Mouse (Mus musculus): ENCODE results near the gene F11r. TPM values are rescaled to one million over a fixed set of nuclear protein-coding genes. Genes with fewer than 3 reads are reported as not detected.
A peak's percentile ranks its signal among the peaks of the same experiment; 100 is the strongest.

Gene F11r
- total RNA-seq (2022), result 10 to 100 TPM; 26.4 to 53.3 (median 39.5) TPM

DNA sequence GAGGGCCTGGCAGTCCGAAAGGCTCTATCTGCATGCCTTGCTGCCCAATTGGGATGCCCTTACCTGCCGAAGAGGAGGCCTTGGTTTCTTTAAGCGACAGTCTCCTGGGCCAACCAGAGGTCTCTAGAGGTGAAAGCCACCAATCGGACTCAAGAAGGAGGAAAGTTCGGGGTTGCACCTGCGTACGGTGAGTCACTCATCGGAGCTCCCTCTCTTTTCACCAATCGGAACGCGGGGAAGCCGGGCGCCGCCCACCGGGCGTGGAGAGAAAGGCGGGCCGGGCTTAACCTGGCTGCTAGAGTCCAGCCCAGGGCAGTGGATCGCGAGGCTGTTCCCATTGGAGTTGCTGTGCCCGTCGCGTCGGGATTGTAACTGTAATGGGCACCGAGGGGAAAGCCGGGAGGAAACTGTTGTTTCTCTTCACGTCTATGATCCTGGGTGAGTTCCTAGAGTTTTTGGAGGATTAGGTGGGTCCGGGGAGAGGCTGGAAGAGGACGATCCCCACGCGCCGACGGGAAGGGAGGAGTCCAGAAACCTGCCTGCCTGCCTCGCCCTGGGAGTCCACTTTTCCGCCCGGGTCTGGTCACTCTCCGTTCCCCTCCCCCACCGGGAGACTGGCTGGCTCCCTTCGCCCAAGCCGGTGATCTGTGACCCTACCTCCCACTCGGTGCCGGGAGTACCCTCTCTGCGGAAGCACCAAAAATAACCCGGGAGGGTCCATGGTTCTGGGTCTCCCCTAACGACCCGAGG lies at the start of gene F11r:
F11r (plus strand) TSS at position 272 of the 750 bp plus-strand sequence.
- DNase-seq, result peak; percentile 80

DNA sequence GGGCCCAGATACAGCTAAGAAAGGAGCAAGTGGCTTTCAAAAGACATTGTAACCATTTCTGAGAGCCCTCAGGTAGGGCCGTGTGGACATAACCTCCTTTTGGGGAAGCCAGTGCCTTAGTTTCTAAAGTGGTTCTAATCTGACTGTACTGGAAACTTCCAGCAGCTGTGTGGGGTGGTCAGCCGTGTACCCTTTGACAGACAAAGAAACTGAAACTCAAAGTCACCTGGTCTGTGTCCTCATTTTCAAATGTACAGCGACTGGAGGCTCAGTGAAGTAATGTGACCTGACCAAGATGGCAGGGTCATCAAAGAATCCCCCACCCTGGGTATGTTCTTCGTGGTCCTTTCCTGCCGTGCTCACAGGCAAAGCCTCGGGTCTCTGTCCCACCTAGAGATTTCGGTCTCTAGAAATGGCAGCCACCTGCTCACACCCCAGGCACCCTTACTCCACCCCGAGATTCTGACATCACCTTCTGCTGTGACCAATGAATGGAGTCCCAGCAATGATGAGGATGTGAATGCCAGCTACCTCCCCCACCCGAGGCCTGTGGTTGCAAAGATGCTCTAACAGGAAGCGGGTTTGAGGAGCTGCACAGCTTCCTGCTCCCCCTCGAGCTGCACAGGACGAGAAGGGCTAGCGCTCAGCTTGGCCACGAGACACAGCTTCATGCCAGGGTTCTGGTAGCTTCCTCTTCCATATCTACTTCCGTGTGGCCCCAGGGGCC lies 48.8 kb upstream of the F11r start, which contains the start of gene Arhgap30:
Arhgap30 (plus strand) TSS at position 579 of the 727 bp plus-strand sequence.
- peak; percentile 32 for DNase-seq

DNA sequence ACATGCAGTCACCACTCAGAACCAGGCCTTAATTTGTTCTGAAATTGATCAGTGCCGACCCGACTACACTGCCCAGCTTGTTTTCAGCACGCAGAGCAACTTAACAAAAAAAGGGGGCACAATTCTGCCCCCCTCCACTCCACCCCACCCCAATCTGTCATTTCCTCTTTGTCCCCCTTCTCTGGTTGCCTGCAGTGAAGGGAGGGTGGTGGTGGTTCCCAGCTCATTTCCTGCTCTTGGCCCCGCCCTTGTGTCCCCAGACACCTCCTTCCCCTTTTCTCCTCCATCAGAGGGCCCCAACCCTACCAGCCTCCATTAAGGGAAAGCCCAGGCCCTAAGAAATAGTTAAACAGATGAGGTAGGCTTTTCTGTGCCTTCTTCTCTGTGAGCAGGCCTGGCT lies 47.2 kb upstream of the F11r start:
- no peak for DNase-seq

- DNase-seq, result no peak
Observed at GRCm38 (mm10) chr1:171401821-171402220, 35.5 kb upstream of the F11r start.

- no peak for DNase-seq
Observed at GRCm38 (mm10) chr1:171402991-171403390, 34.3 kb upstream of the F11r start.

- no peak for DNase-seq
Observed at GRCm38 (mm10) chr1:171407263-171407662, 30.1 kb upstream of the F11r start.

DNA sequence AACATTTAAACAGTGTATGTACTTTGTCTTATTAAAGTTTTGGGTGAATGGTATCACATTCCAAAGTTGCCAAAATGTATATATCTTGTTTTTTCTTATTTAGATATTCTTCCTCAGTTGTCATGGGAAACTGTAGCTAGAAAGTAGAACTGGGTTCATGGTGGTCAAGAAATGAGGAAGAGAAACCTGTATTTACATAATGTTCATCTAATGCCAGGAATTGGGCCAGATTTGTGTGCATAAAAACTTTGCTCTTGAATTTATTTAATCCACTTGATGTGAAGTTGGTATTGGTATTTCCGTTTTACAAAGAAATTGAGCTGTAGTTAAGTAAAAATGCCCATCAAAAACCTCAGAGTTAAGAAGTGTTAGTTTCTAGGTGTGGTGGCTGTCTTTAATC lies 27.1 kb upstream of the F11r start:
- no peak for DNase-seq

DNA sequence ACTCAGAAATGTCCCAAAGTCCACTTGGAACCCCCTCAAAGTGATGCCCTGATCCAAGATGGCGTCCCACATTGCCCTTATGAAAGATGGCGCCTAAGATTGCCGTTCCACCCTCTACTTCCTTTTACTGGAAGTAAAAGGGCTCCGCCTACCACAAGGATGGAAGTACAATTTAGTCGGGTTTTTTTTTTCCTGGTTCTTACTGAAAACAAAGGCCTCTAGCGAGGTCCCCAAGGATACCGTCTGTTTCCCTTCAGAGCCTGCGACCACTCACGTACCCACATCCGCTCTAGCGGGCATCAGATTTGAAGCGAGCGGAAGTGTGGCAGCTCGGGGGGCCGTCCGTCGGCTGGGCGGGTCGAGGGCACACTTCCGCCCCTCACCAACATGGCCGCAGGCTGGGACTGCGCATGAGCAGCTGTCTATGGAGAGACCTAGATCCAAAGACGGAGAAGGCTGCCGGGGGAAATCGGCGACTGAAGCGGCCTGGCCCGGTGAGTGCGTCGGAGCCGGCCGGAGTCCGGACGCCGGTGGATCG lies 26.3 kb upstream of the F11r start, which contains the start of gene Usf1:
Usf1 (plus strand) TSS at position 367 of the 538 bp plus-strand sequence.
- DNase-seq, result peak; percentile 92

DNA sequence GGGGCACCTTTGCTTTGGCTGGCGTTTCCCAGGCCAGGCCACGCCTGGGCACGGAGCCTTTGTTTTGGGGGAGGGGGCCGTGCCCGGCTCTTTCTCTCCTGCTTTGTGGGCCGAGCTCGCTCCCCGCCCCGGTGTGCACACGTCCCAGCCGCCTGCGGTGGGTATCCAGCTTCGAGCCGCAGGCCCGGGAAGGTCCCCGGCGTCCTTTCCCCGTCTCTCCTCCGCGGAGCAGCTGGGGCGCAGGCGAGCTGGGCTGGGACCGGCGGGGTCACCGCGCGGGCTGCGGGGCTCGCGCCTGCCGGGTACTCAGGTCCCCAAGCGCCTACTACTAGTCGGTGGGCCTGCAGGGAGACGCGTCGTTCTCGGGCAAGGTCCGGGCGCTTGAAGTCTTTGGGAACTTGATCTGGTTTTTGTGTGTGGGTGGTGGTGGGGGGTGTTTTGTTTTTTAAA lies 25.8 kb upstream of the F11r start:
- DNase-seq, result no peak

DNA sequence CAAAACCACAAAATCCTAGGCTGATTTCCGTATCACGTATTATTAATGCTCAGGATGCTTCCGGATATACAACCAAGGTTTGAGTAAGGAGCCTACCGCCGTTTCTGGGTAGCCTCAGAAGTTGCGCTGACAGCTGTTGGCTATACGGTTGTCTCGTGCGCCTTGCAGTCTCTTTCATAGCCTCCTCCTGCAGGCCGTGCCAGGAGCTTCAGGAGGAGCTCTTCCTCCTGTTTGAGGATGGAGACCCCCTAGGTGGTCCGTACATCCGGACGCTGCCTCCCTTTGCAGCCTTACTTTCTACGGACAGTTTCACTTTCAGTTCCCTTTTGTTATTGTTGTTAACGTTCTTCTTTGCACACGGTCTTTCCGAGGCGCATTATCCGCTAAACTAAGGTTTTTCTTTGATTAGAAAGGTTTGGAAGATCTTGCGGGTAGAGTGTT lies 25.3 kb upstream of the F11r start:
- DNase-seq, result no peak

- DNase-seq, result no peak
Observed at GRCm38 (mm10) chr1:171412446-171412845, 24.9 kb upstream of the F11r start.

DNA sequence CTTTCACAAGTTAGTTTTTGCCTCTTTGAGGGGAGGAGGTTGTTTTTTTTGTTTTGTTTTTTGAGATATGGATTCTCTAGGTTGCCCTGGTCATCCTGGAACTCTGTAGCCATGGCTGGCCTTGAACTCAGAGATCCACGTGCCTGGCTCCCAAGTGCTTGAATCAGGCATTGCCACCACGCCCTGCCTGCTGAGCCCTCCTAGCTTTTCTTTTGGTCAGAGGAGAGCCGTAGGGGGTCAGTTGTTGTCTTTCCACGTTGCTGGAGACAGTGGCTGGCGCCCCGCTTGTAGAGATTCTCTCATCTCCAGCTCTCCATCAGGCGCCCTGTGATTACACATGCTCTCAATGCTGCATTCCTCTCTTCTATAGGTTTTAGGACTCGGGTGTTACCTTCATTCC lies 23.7 kb upstream of the F11r start:
- DNase-seq, result no peak

GRCm38 (mm10) chr1:171418660-171419059 lies 18.7 kb upstream of the F11r start, which contains the start of gene Tstd1:
Gene Tstd1, plus strand, starts transcription at chr1:171418872.
- DNase-seq, result no peak

GRCm38 (mm10) chr1:171419291-171419882 lies 17.9 kb upstream of the F11r start:
- no peak for DNase-seq

DNA sequence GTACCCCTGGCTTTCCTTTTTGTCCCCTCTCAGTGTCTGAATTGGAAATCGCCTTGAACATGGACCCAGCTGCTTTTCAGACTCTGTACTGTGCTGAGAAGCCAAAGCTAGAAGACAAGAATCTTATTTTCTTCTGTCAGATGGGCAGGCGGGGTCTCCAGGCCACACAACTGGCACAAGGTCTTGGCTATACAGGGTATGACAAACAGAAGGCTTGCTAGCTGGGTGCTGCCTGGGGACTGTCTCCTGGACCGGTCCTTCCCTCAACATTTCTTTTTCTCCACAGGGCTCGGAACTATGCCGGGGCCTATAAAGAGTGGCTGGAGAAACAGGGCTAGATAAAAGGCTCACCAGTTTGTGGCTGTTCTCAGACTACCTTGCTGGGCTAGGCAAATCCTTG lies 17.4 kb upstream of the F11r start:
- no peak for DNase-seq

DNA sequence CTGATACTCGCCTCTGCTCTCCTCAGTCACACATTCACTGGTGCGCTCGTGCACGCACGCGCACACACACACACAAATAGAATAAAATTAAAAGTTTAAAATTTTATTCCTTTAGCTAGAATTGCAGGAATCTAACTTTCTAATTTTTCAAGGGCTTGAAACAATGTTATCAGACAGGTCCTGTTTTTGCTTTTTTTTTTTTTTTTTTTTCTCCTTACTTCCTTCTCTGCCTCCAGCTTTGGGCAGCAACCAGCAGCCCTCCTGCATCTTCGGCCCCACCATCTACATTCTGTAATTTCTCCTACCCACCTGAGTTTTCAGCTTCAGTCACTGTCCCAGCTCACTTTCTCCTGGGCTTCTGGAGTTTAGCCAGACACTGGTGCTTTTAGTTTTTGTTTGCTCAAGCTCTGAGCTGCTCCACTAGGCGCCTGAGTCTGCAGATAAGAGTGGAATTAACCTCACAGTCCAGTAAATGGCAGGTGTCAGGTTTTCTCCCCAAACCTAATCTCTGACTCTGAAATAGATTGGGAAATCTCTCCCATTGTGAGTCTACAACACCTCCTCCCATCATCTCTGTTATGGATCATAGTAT lies 14.7 kb upstream of the F11r start:
- no peak for DNase-seq

DNA sequence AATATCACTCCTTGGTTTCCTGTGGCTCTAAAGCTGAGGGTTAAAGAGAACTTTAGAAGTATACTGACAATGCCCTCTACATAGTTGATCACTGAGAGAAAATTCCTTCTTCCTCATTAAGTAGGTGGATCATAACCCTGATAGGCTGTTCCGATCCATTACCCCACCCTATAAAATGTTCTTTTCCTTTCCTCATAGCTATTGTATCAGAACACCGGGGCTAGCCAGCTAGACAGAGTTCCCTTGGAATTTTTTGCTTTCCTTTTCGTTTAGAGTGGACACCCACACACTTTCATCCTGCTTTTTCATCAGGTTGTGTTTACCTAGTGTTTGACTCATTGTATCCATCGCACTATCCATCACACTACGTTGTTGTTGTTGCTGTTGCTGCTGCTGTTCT lies 12.7 kb upstream of the F11r start:
- no peak for DNase-seq

DNA sequence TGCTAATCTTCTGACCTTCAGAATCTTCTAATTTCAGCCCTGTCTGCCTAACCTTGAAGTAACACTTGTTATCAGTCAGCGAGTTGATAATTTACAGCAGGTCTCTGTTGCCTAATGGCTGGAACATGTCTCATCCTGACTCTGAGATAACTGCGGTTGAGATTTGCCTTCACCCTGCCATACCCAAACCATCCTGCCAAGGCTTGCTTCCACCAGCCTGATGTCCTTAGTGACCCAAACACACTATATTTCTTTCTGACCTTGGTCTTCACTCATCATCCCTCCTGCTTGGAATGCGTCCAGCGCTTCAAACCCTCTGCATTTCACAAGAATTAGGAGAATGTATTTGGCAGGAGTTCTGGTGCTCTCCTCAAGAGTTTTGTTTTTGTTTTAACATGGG lies 12.2 kb upstream of the F11r start:
- DNase-seq, result peak; percentile 87

DNA sequence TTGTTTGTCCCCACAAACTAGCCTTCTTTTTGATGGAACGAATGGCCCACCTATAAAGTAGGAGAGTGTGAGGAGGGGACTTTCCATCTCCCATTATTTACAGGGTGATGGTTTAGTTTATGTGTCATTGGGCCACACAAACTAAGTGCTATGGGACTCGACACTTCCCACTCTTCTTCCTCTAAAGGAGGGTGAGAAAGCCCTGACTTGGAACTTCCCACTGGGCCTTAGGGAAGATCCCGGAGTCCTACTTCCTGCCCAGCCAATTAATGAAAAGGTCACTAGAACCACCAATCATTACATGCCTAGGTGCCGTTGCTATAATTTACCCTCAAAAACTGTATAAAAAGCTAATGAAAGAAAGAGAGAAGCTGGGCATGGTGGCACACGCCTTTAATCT lies 5.2 kb upstream of the F11r start:
- no peak for DNase-seq

GRCm38 (mm10) chr1:171435288-171435814 lies 2.0 kb upstream of the F11r start:
- no peak for DNase-seq

DNA sequence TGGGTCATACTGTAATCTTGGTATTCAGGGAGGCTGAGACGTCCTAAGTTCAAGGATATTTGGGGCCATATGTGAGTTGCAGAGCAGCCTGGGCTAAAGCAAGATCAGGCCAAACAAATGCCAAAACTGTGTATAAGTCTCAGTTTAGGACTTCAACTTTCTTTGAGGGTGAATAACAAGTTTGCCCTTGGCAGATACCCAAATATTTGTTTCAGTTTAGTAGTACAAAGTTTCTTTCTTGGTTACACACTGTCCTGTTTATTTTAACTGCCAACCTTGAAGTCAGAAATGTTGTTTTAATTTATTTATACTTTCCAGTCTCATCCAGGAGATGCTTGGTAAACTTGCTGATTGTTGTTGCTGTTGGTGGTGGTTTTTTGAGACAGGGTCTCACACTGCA lies 1.4 kb upstream of the F11r start:
- no peak for DNase-seq

DNA sequence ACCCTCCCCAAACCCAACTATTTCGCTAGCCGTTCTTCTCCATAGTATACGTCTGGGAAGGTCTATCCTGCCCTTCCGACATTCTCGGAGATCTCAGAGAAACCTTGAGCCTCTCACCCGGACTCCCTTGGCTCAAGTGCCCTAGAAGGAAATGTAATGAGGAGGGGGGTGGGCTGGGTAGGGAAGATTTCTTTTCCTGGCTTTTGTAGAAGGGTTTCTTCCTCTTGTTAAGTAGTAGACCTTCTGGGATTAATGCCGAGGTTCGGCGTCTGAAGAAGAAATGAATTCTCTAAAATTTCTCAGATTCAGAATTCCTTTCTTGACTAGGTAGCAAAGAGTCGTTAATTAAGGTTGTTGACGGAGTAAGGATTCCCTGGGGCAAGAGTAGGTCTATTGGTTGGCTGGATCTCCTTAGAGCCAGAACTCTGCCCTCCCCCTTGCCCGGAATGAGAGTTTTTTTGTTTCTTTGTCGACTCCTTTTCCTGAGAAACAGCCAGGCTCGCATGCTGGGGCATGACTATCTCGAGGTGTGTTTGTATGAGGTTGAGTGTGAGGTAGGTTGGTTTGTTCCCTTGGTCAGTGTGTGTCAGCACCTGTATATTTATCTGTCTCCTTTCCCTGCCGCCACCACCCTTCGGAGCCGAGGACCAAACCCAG lies 807 bp downstream of the F11r start:
- no peak for DNase-seq
